Mouse (Mus musculus): ENCODE data around the gene Elfn1. TPM values are rescaled to one million over a fixed set of nuclear protein-coding genes. Genes with fewer than 3 reads are reported as not detected.
"Not testable (repeated sequence)": the region's sequence is repeated elsewhere in the genome, so short reads cannot be mapped to it uniquely, and the experiment has no call there.

The Elfn1 gene
- total RNA-seq, 2 experiments from 2014 or later = 33.5 to 37.2 TPM

DNA sequence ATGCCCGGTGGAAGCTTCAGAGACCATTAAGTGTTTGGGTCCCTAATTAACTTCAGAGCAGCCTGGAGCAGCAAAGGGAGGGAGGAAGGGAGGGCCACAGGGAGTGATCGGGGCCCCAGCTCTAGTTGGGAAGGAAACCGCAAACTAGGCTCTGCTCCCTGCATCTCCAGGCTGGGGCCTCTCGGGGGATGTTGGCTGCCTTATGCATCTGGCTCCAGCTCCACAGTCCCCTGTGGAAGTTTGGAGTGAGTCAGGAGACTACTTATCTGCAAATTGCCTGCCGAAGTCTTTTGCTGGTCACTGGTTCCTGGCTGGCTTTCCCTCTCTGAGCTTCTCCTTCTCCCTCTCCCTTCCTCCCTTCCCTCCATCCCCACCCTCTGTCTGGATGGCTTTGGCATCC is 56.6 kb downstream of the Elfn1 start:
- DNase-seq = no peak
- intact Hi-C loops (cut with DNase I) = no loop called here

DNA sequence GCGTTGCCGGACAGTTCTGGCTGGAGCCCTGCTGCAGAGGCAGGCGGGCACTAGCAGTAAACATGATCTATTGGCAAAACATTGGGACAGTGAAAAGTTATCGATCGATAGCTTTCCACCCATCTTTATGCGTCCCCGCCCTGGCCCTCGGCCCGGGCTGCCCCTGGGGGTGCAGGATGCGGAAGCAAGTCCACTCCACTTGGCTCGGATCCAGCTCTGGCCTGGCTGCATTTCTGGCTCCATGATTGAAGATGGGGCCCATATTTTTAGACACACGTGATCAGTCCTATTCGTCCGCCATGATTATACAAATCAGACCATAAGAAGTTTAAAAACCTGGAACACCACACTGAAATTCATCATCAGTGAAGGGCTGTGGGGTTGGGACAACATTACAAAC is 57.9 kb downstream of the Elfn1 start:
- intact Hi-C loops (cut with DNase I) = no loop called here
- DNase-seq = peak; percentile 32

DNA sequence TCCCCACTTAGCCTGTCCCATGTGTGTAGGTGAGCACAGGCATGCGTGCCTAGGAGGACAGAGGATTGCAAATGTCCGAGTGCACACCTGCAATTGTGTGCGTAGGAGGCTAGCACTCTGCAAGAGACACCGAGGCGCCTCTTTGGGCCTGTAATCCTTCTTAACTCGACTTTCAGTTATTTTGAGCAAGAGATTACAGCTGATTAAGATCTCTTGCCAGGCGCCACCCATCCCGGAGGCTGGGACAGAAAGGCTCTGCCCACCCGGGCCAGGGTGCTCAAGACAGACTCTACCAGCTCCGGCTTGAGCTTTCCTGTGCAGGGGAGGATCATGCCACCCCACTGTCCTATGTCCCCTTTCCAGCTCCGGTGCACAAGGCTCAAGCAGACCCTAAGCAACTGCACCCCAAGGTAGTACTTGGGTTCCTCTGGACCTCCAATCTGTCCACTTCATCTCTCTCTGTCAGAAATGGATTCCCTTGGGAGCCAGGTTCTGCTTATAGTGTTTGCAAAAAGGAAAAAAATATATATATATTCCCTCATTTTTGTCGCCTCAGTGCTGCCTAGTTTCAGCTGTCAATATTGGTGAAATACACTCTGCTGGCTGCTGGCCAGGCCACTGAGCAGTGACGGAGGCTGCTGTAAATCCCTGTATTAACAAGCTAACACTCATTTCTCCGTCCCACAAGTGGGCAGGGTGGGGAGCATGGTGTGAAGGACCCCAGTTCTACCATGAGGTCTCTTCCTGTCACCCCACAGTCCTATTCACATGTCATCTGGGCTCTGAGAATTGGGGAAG is 61.6 kb downstream of the Elfn1 start:
- intact Hi-C loops (cut with DNase I) = no loop called here
- no peak for DNase-seq

DNA sequence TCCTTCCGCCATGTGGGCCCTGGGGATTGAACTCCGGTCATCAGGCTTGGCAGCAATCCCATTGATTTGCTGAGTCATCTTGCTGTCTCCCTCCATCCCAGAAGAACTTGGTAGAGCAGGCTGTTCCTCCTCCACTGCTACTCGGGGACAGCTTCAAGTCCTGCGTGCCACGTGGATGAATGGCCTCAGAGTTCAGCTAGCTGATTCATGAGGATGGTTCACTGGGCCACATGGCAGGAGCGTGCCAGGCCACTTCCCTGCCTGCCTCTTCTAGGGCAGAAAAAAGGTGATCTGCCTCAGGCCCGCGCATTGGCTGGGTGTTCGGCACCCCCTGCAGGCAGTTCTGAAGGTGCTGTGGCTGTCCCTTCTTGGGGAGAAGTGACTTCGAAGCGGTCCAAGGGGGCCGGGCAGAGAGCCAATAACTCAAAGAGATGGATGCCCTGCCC is 62.5 kb downstream of the Elfn1 start:
- intact Hi-C loops (cut with DNase I) = no loop called here
- DNase-seq = peak; percentile 47

DNA sequence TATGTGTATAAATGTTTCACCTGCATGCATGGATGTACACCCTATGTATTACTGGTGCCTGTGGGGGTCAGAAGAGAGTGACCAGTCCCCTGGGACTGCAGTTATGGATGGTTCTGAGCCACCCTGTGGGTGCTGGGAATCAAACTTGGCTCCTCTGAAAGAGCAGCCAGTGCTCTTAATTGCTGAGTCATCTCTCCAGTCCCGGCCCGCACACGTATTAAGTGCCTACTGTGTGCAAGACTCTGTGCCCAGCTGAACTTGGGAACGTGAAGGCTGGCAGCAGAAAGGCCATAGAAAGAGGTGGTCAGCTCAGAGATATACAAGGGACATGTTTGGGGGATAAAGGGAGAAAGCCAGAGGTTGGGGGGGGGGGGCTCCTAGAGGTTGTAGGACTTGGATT is 68.8 kb downstream of the Elfn1 start:
- no peak for DNase-seq
- intact Hi-C loops (cut with DNase I) = no loop called here

DNA sequence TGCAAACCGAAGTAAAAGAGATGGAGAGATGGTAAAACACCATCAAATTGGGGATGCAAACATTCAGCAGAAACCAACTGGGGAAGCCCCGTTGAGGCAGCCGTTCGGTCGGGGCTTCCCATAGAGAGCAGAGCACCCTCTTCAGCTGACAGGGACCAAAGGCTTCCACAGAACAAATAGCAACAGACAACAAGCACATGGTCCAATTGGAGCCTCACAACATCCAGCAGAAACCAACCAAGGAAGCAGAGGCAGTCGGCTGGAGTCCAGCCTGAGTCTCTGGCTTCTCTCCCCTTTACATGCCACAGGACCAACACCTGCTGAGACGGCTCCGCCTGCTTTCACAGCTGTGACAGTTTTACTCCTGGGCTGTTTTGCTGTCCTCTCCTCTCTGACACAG is 69.7 kb downstream of the Elfn1 start:
- DNase-seq = no peak
- intact Hi-C loops (cut with DNase I) = no loop called here

DNA sequence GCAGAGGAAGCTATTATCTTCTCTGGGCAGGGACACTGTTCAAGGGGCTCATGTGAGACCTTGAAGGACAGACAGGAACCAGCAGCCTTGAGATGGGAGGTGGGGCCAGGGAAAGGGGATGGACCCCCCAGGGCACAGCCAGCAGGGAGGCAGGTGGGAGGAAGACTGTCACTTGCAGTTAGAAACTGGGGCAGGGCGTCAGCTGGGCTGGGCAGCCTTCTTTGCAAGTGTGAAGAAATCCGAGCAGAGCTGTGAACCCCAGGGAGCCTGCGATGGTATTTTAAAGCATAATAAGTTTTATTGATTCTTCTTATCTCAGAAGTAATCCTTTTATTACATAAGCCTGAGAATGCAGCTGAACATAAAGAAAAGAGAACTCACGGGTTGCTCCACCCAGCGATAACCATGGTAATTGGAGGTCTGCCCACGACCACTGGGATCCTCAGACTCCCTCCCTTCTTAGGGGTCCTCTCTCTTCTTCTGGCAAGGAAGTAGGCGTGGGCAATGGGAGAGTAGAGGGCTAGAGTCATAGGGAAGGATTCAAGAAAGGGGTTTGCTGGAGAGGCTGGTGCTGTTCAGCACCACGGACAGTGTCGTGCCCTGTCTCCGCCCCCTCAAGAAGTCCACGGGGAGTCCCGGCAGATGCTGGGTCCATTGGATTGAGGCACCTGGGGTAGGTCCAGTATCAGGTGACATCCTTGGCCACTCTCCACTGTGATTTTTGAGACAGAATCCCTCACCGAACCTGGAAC is 71.0 kb downstream of the Elfn1 start:
- intact Hi-C loops (cut with DNase I) = no loop called here
- DNase-seq = no peak

DNA sequence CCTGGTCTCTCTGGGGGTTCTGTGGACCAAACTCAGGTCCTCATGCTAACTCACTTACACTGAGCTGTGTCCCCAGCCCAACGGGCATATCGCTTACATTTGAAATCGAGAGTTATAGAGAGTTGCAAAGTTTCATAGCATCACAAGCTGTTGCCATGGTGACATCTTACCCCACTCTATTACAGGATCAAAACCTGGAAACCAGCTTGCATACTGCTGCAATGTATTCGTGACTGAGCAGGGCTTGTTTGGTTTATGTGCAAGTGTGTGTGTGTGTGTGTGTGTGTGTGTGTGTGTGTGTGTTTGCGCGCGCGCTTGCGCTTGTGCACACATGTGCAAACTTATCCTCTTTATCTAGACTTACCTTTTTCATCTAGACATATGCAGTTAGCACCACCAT is 71.6 kb downstream of the Elfn1 start:
- DNase-seq = no peak
- intact Hi-C loops (cut with DNase I) = no loop called here

DNA sequence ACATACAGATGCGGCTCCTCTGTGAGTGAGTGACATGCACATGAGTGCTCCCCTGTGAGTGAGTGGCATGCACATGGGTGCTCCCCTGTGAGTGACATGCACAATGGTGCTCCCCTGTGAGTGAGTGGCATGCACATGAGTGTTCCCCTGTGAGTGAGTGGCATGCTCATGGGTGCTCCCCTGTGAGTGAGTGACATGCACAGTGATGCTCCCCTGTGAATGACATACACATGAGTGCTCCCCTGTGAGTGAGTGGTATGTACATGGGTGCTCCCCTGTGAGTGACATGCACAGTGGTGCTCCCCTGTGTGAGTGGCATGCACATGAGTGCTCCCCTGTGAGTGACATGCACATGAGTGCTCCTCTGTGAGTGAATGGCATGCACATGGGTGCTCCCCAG is 74.2 kb downstream of the Elfn1 start:
- intact Hi-C loops (cut with DNase I) = no loop called here

DNA sequence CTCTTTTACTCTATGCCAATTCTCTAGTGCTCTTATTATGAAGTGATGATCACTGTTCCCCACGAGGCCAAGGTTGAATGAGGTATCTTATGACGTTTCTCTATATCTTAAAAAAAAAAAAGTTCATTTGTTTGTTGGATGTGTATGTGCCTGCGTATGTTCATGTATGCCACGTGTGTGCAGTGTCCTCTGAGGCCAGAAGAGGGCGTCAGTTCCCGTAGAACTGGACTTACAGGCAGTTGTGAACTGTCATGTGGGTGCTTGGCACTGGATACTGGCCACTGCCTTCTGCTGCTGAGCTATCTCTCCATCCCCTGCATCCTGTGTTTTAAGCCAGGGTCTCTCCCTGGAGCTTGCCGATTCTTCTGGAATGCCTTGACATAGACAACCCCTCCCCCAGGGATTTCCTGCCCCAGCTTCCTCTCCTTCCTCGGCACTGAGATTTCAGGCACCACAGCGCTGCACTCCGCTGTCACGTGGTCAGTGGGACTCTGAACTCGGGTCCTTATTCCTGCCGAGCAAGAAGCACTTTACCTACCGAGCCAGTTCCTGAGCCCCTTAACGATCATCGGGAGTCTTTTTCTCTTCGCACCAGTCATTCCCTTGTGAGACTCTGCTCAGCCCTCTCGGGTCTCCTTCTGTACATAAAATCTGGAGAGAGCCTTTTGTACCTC is 77.5 kb downstream of the Elfn1 start:
- no peak for DNase-seq
- intact Hi-C loops (cut with DNase I) = no loop called here

More for the DNA sequence above, 74.2 kb downstream of the Elfn1 start:
- no peak for DNase-seq

DNA sequence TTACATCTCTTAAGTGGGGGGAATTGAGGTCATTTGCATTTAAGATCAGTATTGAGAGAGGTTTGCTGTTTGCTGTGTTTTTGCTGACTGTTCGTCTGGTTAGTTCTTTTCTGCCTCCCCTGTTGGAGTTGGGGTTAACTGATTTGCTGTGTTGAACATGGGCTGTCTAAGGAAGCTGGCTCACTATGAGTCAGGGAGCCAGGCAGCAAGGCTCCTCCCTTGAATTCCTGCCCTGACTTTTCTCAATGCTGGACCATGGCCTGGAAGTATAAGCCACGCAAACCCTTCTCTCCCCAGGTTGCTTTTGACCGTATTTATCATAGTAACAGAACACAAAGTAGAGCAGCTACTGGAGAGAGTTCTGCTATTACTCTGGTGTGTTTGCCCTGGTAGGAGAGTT is 83.8 kb downstream of the Elfn1 start:
- no peak for DNase-seq
- intact Hi-C loops (cut with DNase I) = no loop called here

DNA sequence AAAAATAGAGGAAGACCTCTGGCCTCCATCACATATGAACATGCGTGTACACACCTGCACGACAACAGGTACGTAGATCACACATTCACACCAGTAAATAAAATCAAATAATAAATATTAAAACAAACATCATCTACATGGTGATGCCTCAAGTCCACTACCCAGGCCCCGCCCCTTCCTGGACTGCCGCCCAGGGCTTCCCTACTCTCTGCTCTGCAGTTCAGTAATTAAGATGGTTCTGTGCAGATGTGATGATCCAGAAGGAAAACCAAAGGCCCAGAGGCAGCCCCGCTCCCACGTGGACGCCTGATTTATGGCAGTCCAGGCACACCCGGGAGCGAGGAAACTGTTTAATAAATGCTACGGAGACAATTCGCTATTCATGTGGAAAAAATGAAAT is 90.6 kb downstream of the Elfn1 start:
- intact Hi-C loops (cut with DNase I) = not testable (repeated sequence)
- DNase-seq = peak; percentile 35

DNA sequence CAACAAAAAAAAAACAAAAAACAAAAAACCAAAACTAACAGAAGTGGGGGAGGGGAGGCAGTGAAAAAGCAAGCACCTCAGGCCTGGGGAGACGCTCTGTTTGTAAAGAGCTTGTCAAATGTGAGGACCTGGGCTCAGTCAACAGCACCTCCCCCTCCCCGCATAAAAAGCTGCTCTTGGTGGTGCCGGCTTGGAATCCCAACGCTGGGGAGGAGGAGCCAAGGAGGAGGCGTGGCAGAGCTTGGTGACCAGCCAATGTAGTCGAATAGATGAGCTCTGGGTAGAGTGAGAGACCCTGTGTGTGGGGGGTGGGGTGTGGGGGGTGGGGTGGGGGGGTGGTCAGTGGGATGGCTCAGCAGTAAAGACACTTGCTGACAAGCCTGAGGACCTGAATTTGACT is 91.2 kb downstream of the Elfn1 start:
- DNase-seq = no peak
- intact Hi-C loops (cut with DNase I) = no loop called here

DNA sequence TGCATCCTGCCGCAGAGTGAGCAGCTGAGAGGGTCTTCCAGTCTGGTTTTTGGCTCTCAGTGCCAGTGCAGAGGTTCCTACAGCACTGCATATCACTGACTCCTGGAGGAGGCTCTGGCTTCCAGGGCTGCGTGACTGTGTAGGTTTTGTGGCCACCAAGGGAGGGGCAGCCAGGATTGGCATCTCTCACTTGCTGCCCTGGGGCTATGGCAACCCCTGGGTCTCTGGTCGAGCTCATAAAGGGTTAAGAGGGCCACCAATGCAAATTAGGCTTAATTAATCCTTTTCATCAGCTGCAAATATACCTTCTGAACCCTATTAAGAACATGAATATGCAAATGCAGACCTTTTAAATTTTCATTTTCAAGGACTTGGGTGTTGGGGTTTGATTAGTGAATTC is 94.8 kb downstream of the Elfn1 start:
- intact Hi-C loops (cut with DNase I) = no loop called here
- DNase-seq = no peak

DNA sequence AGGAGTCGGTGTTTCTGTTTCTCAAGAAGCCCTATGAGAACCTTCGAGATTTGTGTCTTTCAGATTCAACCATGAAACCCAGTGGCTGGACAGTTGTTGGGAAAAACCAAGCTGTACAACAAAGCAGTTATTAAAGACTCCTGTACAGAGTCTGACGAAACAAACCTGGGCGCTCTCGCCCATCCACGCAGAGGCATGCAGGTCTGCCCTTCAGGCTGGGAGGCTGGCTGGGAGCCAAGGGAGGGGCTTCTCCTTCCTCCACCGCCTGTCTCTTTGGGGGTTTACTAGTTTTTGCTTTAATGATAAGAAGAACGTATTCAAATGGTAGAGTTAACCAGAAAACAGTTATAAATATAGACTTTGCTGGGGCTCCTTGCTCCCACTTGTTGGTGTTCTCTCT is 99.1 kb downstream of the Elfn1 start:
- intact Hi-C loops (cut with DNase I) = no loop called here
- no peak for DNase-seq

DNA sequence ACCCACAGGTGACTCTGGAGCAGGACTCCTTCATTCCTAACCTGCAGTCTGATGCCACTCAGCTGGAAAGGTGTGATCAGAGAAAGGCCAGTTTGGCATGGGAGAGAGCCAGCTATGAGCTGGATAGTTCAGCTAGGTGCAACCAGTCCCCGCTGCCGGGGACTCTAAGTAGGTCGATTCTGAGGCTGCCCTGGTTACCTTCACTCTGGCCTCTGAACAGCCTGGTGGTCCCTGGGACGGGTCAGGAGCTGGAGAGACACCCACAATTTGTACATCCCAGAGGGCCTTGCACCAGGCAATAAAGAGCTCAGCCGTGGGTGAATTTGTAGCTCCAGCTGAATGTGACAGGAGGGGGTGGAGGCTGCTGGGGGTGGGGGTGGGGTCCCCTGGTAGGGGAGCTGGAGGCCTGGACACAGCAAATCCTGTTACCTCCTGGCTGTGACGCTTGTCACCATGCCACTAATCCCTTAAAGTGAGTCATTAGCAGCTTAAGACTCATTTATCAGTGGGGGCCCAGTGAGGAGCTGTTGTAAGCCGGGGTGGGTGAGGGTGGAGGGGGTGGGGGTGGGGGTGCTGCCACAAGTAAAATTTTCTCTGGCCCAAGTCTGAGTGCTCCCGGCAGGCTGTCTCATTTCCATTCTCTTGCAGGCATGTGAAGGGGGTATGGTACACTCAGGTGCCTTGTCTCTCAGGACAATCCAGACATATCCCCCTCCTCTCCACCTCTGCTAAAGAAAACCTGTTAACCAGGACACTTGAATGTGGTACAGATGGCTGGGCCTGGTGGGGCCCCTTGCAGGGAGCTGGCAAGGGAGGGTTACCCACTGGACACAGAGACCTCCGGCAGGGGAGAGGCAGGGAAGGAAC is 100.1 kb downstream of the Elfn1 start:
- no peak for DNase-seq
- intact Hi-C loops (cut with DNase I) = no loop called here

DNA sequence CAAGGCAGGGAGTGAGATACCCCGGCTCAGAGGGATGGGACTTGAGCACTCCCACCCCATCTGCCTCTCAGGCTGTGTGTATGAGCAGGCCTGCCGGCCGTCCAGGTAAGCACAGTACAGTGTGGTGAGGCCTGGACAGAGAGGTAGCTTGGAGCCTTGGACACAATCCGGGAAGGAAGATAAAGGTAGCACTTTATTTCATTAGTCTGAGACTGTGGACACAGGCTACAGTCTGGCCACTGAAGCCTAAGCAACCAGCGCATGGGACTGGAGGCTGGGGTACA is 100.7 kb downstream of the Elfn1 start:
- intact Hi-C loops (cut with DNase I) = no loop called here

DNA sequence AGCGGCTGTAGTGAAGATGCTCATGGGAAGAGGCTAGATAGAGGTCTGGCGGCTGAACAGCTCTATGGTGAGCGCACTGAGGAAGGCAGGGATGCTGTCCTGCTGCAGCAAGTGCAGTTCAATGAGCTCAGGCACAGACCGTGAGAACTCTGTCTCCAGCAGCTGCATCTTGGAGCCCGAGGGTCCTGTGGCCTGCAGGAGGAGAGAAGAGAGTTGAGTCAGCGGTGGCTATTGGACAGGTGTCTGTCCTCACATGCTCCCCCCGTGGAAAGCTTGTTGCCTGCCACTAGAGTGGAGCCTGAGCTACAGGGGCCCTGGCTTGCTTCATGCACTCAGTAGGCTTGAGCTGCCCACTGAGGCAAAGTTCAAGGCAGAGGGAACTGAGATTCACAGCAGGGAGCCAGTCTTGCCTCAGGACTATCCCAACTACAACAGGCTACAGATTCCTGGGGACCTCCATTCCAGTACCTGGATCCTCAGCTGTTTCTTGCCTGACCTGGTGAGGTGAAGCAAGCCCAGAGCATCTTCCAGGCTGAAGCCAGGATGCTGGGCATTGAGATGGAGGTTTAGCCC is 101.4 kb downstream of the Elfn1 start:
- DNase-seq = no peak
- intact Hi-C loops (cut with DNase I) = no loop called here

More for the DNA sequence above, 100.7 kb downstream of the Elfn1 start:
- DNase-seq = no peak

DNA sequence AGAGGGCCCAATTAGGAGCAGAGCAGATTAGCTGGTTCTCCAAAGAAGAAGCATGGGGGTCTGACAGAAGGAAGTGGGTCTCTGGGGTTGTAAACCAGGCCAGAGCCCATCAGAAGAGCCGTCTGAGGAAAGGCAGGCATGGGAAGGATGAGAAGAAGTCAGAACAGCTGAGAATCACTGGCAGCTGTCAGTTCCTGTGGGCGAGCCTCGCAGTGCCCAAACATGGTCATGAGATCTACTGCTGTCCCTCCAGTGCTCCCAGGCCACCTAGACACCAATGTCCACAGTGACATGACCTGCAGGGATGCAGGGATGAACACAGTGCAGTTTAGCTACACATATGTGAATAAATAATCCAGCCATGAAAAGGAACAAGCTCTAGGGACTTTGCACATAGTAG is 102.7 kb downstream of the Elfn1 start:
- intact Hi-C loops (cut with DNase I) = no loop called here
- DNase-seq = no peak

DNA sequence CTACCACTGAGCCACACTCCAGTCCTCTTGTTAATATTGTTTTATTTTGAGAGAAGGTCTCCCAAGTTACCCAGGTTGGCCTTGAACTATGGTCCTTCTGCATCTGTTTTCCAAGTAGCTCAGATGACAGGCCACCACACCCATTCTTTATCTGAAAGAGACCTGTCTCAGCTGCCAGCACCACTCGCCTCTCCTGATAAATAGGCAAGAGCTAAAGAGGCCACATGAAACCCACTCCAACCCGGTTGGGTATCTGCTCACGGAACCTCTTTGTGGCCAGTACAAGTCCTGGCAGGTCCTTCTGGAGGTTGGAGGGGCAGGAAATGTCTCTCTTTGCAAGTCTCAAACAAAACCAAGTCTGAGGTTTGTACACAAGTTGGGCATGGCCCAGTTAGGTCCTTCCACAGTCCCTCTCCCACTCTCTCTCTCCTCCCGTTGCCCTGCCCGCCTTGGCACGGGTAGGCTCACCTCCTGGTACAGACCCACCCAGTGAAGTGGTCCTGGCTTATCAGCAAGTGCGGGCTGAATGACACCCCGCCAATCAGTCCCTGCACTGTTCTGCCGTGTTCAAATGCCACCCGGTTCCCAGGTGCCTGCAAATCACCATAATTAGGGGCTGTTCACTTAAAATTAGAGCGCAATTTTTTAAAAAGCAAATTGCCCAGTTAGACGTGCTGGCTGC is 104.7 kb downstream of the Elfn1 start:
- intact Hi-C loops (cut with DNase I) = no loop called here
- DNase-seq = no peak

Data from left cerebral cortex, postnatal 4 days (tissue).